Mouse (Mus musculus) right cerebral cortex, postnatal 4 days (tissue): ENCODE measurements around the gene Wsb2.
"Not testable (repeated sequence)": the region's sequence is repeated elsewhere in the genome, so short reads cannot be mapped to it uniquely, and the experiment has no call there.

Experiments used
- DNase-seq: peaks from one replicate; pipeline ENCODE4 v3.0.0-alpha.2; 2022

The Wsb2 gene

GRCm38 (mm10) chr5:117395834-117396233, 38.7 kb downstream of the Wsb2 start:
- DNase-seq: no peak

GRCm38 (mm10) chr5:117396596-117397014, 39.5 kb downstream of the Wsb2 start:
- DNase-seq: no peak

GRCm38 (mm10) chr5:117397371-117397770, 40.3 kb downstream of the Wsb2 start:
- no peak for DNase-seq

GRCm38 (mm10) chr5:117398007-117398550, 41.0 kb downstream of the Wsb2 start:
- DNase-seq: no peak

- no peak for DNase-seq
These were observed 42.2 kb downstream of the Wsb2 start for GRCm38 (mm10) chr5:117399281-117399680.

- DNase-seq: no peak
These were observed 46.5 kb downstream of the Wsb2 start for GRCm38 (mm10) chr5:117403609-117404008.

- not testable (repeated sequence) for DNase-seq
These were observed 47.6 kb downstream of the Wsb2 start for GRCm38 (mm10) chr5:117404671-117405070.

GRCm38 (mm10) chr5:117408216-117408615, 51.1 kb downstream of the Wsb2 start:
- DNase-seq: peak; percentile 51

GRCm38 (mm10) chr5:117409369-117409768, 52.3 kb downstream of the Wsb2 start:
- DNase-seq: no peak

- peak; percentile 74 for DNase-seq
These were observed 56.7 kb downstream of the Wsb2 start, which contains the start of gene Ksr2 for GRCm38 (mm10) chr5:117413507-117414501. Ksr2 (plus strand) TSS chr5:117414000.

- DNase-seq: peak; percentile 13
These were observed 57.5 kb downstream of the Wsb2 start for GRCm38 (mm10) chr5:117414611-117415010.

GRCm38 (mm10) chr5:117415011-117415912, 58.2 kb downstream of the Wsb2 start:
- peak; percentile 13 for DNase-seq

- no peak for DNase-seq
These were observed 60.3 kb downstream of the Wsb2 start for GRCm38 (mm10) chr5:117417442-117417841.
